Mouse (Mus musculus): ENCODE measurements at regions not wholly inside any gene's neighbourhood (a gene's known extent, or its start where the extent isn't known, plus 50 kb on each side); places are given as distances from the start of the nearest gene placed in this dataset.

GRCm38 (mm10) chr4:55701334-55701733, 169.1 kb upstream of the Klf4 start:
- no peaks in the 10 kb centered on the region for H3K36me3 ChIP-seq (ENCODE audit: control insufficient read depth, insufficient read depth)
- TF ChIP-seq CEBPB (IDR thresholded peaks at IDR 0.05; ENCODE audit: insufficient read depth, poor library complexity, severe bottlenecking) (no peak), MYOG (IDR thresholded peaks at IDR 0.05; ENCODE audit: control insufficient read depth in 1 of 3, insufficient read depth in 1 of 3, insufficient read length in 2 of 3, low read depth in 2 of 3) (no peak), TCF3 (IDR thresholded peaks at IDR 0.05; ENCODE audit: insufficient read length, low read depth) (no peak), SRF (IDR thresholded peaks at IDR 0.05; ENCODE audit: control insufficient read depth, insufficient read length, low read depth) (no peak), POLR2AphosphoS2 (IDR thresholded peaks at IDR 0.05; ENCODE audit: insufficient read length, low read depth) (no peak), REST (IDR thresholded peaks at IDR 0.05; ENCODE audit: insufficient read depth, insufficient read length) (no peak), TCF12 (IDR thresholded peaks at IDR 0.05; ENCODE audit: insufficient read depth, poor library complexity, severe bottlenecking) (no peak), POLR2A (IDR thresholded peaks at IDR 0.05; ENCODE audit: insufficient read length, low read depth) (no peak), E2F4 (IDR thresholded peaks at IDR 0.05; ENCODE audit: insufficient read depth) (no peak), MYOD1 (IDR thresholded peaks at IDR 0.05; ENCODE audit: control insufficient read depth in 1 of 3, insufficient read length in 2 of 3, low read depth in 2 of 3) (no peak), MAX (IDR thresholded peaks at IDR 0.05; ENCODE audit: low read depth) (no peak), USF1 (IDR thresholded peaks at IDR 0.05; ENCODE audit: low read depth) (no peak)
- H3ac ChIP-seq (ENCODE audit: control insufficient read depth, insufficient read length): no peak overlapping the region
- H3K4me2 ChIP-seq (ENCODE audit: low read depth): no peak overlapping the region
- H3K4me3 ChIP-seq: no peak overlapping the region
- H3K79me2 ChIP-seq (ENCODE audit: control insufficient read depth, insufficient read depth): no peaks in the 10 kb centered on the region
- no peaks in the 10 kb centered on the region for H3K27me3 ChIP-seq (ENCODE audit: control insufficient read depth, insufficient read depth, insufficient read length)

- H3K36me3 ChIP-seq (ENCODE audit: control insufficient read depth, insufficient read depth): no peaks in the 10 kb centered on the region
- H3K4me2 ChIP-seq (ENCODE audit: low read depth): no peak overlapping the region
- TF ChIP-seq SRF (IDR thresholded peaks at IDR 0.05; ENCODE audit: control insufficient read depth, insufficient read length, low read depth) (no peak), E2F4 (IDR thresholded peaks at IDR 0.05; ENCODE audit: insufficient read depth) (no peak), MYOD1 (IDR thresholded peaks at IDR 0.05; ENCODE audit: control insufficient read depth in 1 of 3, insufficient read length in 2 of 3, low read depth in 2 of 3) (no peak), MYOG (IDR thresholded peaks at IDR 0.05; ENCODE audit: control insufficient read depth in 1 of 3, insufficient read depth in 1 of 3, insufficient read length in 2 of 3, low read depth in 2 of 3) (no peak), USF1 (IDR thresholded peaks at IDR 0.05; ENCODE audit: low read depth) (no peak), TCF3 (IDR thresholded peaks at IDR 0.05; ENCODE audit: insufficient read length, low read depth) (no peak), REST (IDR thresholded peaks at IDR 0.05; ENCODE audit: insufficient read depth, insufficient read length) (no peak), POLR2A (IDR thresholded peaks at IDR 0.05; ENCODE audit: insufficient read length, low read depth) (no peak), POLR2AphosphoS2 (IDR thresholded peaks at IDR 0.05; ENCODE audit: insufficient read length, low read depth) (no peak), CEBPB (IDR thresholded peaks at IDR 0.05; ENCODE audit: insufficient read depth, poor library complexity, severe bottlenecking) (no peak), TCF12 (IDR thresholded peaks at IDR 0.05; ENCODE audit: insufficient read depth, poor library complexity, severe bottlenecking) (no peak), MAX (IDR thresholded peaks at IDR 0.05; ENCODE audit: low read depth) (no peak)
- no peak overlapping the region for H3ac ChIP-seq (ENCODE audit: control insufficient read depth, insufficient read length)
- no peak overlapping the region for H3K4me3 ChIP-seq
- H3K27me3 ChIP-seq (ENCODE audit: control insufficient read depth, insufficient read depth, insufficient read length): no peaks in the 10 kb centered on the region
- H3K79me2 ChIP-seq (ENCODE audit: control insufficient read depth, insufficient read depth): no peaks in the 10 kb centered on the region
Measured at GRCm38 (mm10) chr4:55699917-55700316, 167.7 kb upstream of the Klf4 start.

DNA sequence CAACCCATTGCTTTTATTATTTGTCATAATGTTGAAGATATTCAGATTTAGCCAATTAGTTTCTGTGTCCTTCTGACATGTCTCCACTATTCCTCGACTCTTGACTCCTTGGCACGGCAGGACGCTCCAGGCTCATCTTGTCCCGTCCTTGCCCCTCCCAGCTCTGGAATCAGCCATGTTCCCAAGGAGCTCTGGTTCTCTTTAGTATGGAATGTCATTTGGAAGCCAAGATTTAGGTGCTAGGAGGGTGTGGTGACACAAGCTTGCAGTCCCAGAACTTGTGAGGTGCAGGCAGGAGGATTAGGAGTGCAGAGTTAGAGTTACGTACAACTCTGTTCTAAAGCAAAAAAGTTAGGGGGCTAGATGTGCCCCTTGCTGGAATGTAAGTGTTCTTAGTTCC, 166.9 kb upstream of the Klf4 start:
- Histone ChIP-seq H3K79me2 (ENCODE audit: control insufficient read depth, insufficient read depth) (no peaks in the 10 kb centered on the region), H3K36me3 (ENCODE audit: control insufficient read depth, insufficient read depth) (no peaks in the 10 kb centered on the region), H3K4me3 (no peak overlapping the region), H3ac (ENCODE audit: control insufficient read depth, insufficient read length) (no peak overlapping the region), H3K4me2 (ENCODE audit: low read depth) (no peak overlapping the region), H3K27me3 (ENCODE audit: control insufficient read depth, insufficient read depth, insufficient read length) (no peaks in the 10 kb centered on the region)
- TF ChIP-seq CEBPB (IDR thresholded peaks at IDR 0.05; ENCODE audit: insufficient read depth, poor library complexity, severe bottlenecking): no peak
- no peak for TF ChIP-seq E2F4 (IDR thresholded peaks at IDR 0.05; ENCODE audit: insufficient read depth)
- TF ChIP-seq SRF (IDR thresholded peaks at IDR 0.05; ENCODE audit: control insufficient read depth, insufficient read length, low read depth): no peak
- TF ChIP-seq MAX (IDR thresholded peaks at IDR 0.05; ENCODE audit: low read depth): no peak
- no peak for TF ChIP-seq TCF3 (IDR thresholded peaks at IDR 0.05; ENCODE audit: insufficient read length, low read depth)
- no peak for TF ChIP-seq TCF12 (IDR thresholded peaks at IDR 0.05; ENCODE audit: insufficient read depth, poor library complexity, severe bottlenecking)
- TF ChIP-seq USF1 (IDR thresholded peaks at IDR 0.05; ENCODE audit: low read depth): no peak
- TF ChIP-seq MYOG (IDR thresholded peaks at IDR 0.05; ENCODE audit: control insufficient read depth in 1 of 3, insufficient read depth in 1 of 3, insufficient read length in 2 of 3, low read depth in 2 of 3): no peak

- no peaks in the 10 kb centered on the region for H3K27me3 ChIP-seq (ENCODE audit: control insufficient read depth, insufficient read depth, insufficient read length)
- H3K4me3 ChIP-seq: no peak overlapping the region
- TF ChIP-seq SRF (IDR thresholded peaks at IDR 0.05; ENCODE audit: control insufficient read depth, insufficient read length, low read depth) (no peak), POLR2AphosphoS2 (IDR thresholded peaks at IDR 0.05; ENCODE audit: insufficient read length, low read depth) (no peak), TCF12 (IDR thresholded peaks at IDR 0.05; ENCODE audit: insufficient read depth, poor library complexity, severe bottlenecking) (no peak), POLR2A (IDR thresholded peaks at IDR 0.05; ENCODE audit: insufficient read length, low read depth) (no peak), USF1 (IDR thresholded peaks at IDR 0.05; ENCODE audit: low read depth) (no peak), CEBPB (IDR thresholded peaks at IDR 0.05; ENCODE audit: insufficient read depth, poor library complexity, severe bottlenecking) (no peak), REST (IDR thresholded peaks at IDR 0.05; ENCODE audit: insufficient read depth, insufficient read length) (no peak), TCF3 (IDR thresholded peaks at IDR 0.05; ENCODE audit: insufficient read length, low read depth) (no peak)
- no peaks in the 10 kb centered on the region for H3K36me3 ChIP-seq (ENCODE audit: control insufficient read depth, insufficient read depth)
- H3ac ChIP-seq (ENCODE audit: control insufficient read depth, insufficient read length): no peak overlapping the region
- H3K79me2 ChIP-seq (ENCODE audit: control insufficient read depth, insufficient read depth): no peaks in the 10 kb centered on the region
- no peak overlapping the region for H3K4me2 ChIP-seq (ENCODE audit: low read depth)
Measured at GRCm38 (mm10) chr4:55697108-55697507, 164.8 kb upstream of the Klf4 start.

DNA sequence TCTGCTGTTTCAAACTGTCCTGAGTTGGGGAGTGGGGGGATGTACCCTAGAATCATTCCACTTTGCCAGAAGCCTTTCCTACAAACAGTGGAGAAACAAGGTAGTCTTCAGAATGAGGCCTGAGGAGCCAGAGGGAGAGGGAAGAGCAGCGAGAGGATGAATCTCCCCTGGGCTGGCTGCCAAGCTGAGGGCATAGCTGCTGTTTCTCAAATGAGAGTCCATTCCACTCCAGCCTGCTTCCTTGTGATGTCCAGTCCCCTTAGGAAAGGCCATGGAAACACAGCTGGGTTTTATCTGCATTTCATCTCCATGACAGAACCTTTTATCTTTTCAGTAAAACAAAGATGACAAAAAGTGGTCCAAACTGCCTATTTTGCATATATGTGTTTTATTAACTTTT, 164.2 kb upstream of the Klf4 start:
- no peak for TF ChIP-seq TCF12 (IDR thresholded peaks at IDR 0.05; ENCODE audit: insufficient read depth, poor library complexity, severe bottlenecking)
- no peak for TF ChIP-seq USF1 (IDR thresholded peaks at IDR 0.05; ENCODE audit: low read depth)
- no peak for TF ChIP-seq REST (IDR thresholded peaks at IDR 0.05; ENCODE audit: insufficient read depth, insufficient read length)
- TF ChIP-seq POLR2AphosphoS2 (IDR thresholded peaks at IDR 0.05; ENCODE audit: insufficient read length, low read depth): no peak
- no peak for TF ChIP-seq E2F4 (IDR thresholded peaks at IDR 0.05; ENCODE audit: insufficient read depth)
- TF ChIP-seq MYOG (IDR thresholded peaks at IDR 0.05; ENCODE audit: control insufficient read depth in 1 of 3, insufficient read depth in 1 of 3, insufficient read length in 2 of 3, low read depth in 2 of 3): no peak
- no peak for TF ChIP-seq TCF3 (IDR thresholded peaks at IDR 0.05; ENCODE audit: insufficient read length, low read depth)
- TF ChIP-seq POLR2A (IDR thresholded peaks at IDR 0.05; ENCODE audit: insufficient read length, low read depth): no peak
- TF ChIP-seq SRF (IDR thresholded peaks at IDR 0.05; ENCODE audit: control insufficient read depth, insufficient read length, low read depth): no peak
- TF ChIP-seq MYOD1 (IDR thresholded peaks at IDR 0.05; ENCODE audit: control insufficient read depth in 1 of 3, insufficient read length in 2 of 3, low read depth in 2 of 3): no peak
- no peak for TF ChIP-seq MAX (IDR thresholded peaks at IDR 0.05; ENCODE audit: low read depth)
- no peak for TF ChIP-seq CEBPB (IDR thresholded peaks at IDR 0.05; ENCODE audit: insufficient read depth, poor library complexity, severe bottlenecking)
- Histone ChIP-seq H3K27me3 (ENCODE audit: control insufficient read depth, insufficient read depth, insufficient read length) (no peaks in the 10 kb centered on the region), H3K4me3 (no peak overlapping the region), H3ac (ENCODE audit: control insufficient read depth, insufficient read length) (no peak overlapping the region), H3K36me3 (ENCODE audit: control insufficient read depth, insufficient read depth) (no peaks in the 10 kb centered on the region), H3K79me2 (ENCODE audit: control insufficient read depth, insufficient read depth) (no peaks in the 10 kb centered on the region), H3K4me2 (ENCODE audit: low read depth) (no peak overlapping the region)

Measured in myocyte (in vitro differentiated cells).